Mouse (Mus musculus) hematopoietic stem cell, adult 5-6 weeks (primary cell): ENCODE results near the gene Samd4. TPM values are rescaled to one million over a fixed set of nuclear protein-coding genes. Genes with fewer than 3 reads are reported as not detected.
A peak's percentile ranks its signal among the peaks of the same experiment; 100 is the strongest.

Experiments
- ATAC-seq, 2 experiments: fragments of 125-278 bp in 1 of 2; replicated peaks in 1 of 2; 2 replicates each; pipeline ENCODE4 v1.8.0; 2016 to 2017; ENCODE audit warnings: inconsistent platforms in 2 of 2, mild to moderate bottlenecking in 2 of 2, moderate number of reproducible peaks in 2 of 2, low read depth in 1 of 2, moderate TSS enrichment in 1 of 2; ENCODE audit not compliant: low FRiP score in 2 of 2, poor library complexity in 2 of 2, severe bottlenecking in 2 of 2, insufficient read depth in 1 of 2, low TSS enrichment in 1 of 2
- total RNA-seq: library from RNA; stranded (forward); fragments of 172-1452, 232-1000 nt; gene quantifications from 2 replicates; pipeline ENCODE4 v1.2.3, GENCODE M21; 2017

Gene Samd4
- total RNA-seq, 1 experiment from 2014 or later = 2.3 TPM

DNA sequence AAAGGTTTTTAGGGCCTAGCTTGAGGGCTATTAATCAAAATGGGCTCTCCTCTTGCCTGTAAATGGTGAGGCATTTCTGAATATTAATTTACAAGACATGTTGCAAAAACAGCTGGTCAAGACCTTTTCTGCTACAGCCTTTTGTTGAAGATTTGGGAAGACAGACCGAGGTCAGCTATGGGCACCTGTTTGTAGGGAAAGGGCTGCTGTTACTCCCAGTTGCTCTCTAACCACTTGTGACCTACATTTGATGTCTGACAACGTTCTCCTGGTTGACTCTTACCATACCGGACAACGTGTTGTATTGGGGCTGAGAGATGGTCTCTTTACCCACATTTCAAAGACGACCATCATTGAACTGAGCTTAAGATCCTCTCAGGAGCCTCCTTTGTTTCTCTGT, 15.3 kb downstream of the Samd4 start:
- no peak for ATAC-seq

DNA sequence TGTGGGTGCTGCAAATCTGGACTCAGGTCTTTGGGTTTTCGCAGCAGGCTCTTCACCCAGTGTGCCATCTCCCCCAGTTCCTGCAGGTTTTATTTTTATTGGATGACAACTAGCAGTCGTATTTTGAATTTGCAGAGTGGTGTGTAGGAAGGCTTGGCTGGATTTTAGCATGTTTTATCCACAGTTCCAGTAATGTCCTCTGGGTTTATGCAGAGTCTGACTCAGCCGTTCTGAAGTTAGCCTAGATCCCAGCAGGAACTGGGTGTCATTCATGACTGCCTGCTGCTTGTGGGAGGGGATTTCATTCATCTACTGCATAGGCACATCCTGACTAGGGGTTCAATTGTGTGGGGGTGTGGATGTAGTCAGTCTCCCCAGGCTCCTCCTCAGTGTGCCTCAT, 16.0 kb downstream of the Samd4 start:
- ATAC-seq = no peak

DNA sequence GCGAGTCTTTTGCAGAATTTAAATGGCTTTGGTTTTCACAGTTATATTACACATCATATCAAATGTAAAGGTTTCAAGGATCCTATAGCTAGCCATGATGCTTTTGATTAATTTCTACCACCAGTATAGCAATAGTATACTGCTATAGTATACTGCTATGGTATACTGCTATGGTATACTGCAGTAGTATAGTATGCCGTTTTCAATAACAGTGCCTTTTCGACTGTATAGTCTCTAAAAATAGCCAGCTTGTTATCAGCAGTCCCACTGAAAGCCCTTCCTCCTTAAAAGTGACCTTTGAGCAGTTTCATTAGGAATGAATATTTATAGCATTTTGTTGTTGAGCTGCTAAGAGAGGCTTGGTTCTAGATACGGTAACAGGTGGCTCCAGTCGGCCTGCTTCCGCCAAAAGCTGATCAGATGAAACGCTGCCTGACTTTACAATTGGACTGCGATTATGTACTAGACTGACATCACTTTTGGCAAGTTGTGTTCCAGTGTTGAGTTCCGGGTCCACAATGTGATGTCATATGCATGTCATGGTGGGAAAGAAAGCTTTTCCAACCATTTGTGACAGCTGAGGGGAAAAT, 19.9 kb downstream of the Samd4 start:
- ATAC-seq = no peak

DNA sequence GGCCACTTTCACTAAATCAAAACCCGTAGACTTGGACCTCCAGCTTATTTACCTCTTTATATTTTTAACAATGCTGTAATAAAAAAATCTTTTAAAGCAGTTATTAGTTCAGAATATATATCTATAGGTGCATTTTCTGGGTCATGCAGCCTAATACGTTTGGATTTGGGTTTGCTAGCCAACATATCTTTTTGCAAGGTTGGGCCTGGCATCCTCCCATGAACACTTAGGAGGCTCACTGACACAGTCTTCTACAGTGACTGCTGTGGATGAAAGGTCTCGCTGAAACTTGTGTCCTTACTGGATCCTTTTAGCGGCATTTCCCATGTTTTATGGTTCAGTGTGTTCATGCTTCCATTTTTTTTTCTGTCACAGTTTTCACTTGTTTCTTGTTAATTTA, 21.6 kb downstream of the Samd4 start:
- ATAC-seq = no peak

DNA sequence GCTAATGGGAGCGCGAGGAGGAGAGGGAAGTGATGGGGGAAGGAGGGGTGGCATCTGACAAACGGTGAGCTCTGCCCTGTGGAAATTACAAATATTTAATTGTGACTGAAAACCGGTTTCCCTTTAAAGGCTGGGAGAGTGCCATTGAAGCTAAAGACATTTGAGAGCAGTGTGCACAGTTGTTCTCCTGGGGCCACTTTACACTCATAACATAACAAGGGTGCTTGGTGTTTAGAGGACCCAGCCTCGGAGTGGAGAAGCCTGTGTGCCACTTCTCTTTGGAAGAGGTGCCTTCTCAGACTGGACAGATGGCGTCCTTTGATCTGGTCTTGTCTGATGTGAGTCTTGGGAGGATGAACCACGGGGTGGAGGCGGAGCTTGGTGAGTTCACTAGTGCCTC, 26.2 kb downstream of the Samd4 start:
- ATAC-seq = no peak

DNA sequence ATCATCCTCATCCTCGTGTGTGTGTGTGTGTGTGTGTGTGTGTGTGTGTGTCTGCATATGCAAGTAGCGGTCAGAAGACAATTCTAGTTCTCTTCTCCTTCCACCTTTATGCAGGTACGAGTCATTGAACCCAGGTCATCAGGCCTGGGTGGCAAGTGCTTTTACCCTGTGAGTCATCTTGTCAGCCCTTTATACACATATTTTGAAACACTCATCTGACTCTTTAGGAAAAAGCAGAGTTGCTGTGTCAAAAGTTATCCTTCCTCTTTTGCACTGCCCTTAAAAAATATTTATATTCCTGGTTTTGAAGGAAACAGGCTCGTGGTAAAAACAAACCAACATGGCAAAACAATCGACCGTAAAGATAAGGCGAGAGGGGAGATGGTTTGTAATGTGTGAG, 29.8 kb downstream of the Samd4 start:
- ATAC-seq = 0 out of 4 replicates have a peak, but pooled peaks of 1 of the 2 experiments have one; percentile 10

DNA sequence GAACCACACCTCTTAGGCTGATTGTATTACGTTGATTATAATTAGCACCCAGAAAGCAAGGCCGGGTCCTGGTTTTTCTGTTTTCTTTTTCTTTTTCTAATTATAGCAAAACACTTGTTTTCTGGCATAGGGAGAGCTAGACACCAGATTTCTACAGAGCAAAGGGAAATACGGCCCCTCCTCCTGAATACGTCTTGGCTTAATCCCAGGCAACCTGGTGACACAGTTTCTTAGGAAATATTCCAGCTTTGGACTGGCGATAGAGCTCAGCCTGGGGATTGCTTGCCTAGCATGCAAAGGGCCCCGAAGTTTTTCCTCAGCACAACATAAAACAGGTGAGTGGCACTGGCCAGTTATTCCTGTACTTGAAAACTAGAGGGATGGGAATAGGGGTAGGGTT, 31.7 kb downstream of the Samd4 start:
- no peak for ATAC-seq

DNA sequence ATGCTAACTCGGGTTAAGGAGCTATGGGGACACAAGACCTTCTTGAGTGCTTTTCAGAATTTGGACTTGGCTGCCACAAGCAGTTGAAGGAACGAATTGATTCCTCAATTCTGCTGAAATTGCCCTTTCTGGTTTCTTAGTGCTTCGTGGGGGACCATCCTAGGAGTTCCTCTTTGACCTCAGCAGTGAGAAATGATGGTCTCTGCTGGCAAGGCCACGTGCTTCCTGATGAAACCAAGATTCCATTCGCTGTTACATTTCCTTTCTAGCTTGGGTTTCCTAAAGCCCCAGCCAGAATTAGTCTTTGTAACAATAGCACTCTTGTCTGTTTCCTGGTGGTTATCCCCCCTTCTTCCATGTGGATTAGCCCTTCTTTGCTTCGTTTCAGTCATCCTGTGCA, 32.9 kb downstream of the Samd4 start:
- ATAC-seq = peak in 1 of 2 experiments; percentile 42; a peak in 1 of 4 replicates

DNA sequence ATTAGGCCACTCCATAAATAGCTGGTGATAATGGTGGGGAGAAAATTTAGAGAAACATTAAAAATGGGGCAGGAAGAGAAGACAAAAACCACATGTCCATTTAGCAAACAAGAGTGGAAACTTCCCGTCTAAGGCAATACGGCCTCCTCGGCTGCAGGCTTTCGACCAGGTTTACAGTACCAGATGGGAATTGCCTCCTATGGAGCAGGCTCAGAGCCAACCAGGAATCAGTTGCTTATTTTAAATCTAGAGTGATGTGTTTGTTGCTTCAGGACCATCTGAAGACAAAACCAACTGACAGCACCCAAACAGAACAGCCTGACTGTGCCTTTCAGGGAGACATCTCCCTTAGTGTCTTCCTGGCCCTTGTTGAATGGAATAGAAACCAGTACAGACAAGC, 33.9 kb downstream of the Samd4 start:
- no peak for ATAC-seq

DNA sequence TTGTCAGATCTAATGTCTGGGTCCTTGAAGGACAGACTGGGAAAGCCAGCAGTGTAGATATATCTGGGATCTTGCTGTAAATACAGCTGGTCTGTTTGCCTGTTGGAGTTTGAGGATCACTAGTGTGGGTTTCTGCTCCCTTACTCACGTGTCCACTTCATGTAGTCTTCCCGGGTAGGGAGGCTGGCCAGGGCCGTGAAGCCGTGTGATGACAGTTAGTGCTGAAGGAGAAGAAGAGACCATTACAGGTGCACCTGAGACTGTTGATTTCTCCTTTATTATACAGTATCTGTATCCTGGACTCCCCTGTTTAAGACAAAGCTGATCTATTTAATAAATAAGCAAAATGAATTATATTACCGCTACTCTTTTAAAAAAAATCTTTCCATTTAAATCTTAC, 34.5 kb downstream of the Samd4 start:
- ATAC-seq = no peak

DNA sequence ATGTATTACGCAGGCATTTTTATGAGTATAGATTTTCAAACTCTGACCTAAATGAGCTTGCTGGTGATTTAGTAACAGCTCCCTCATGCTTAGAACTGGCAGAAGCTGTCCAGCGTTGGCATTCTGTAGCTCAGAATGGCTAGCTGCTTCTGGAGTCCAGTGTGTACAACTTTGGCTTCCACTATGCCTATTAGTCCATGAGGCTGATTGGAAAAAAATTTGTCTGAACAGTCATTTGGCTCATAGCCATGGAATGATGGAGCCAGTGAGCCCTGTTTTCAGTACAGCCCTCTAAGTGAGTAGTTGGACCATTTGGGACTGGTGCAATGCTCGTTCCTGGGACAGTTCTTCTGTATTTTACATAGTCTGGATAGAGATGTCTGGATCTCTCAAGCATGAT, 34.9 kb downstream of the Samd4 start:
- no peak for ATAC-seq

DNA sequence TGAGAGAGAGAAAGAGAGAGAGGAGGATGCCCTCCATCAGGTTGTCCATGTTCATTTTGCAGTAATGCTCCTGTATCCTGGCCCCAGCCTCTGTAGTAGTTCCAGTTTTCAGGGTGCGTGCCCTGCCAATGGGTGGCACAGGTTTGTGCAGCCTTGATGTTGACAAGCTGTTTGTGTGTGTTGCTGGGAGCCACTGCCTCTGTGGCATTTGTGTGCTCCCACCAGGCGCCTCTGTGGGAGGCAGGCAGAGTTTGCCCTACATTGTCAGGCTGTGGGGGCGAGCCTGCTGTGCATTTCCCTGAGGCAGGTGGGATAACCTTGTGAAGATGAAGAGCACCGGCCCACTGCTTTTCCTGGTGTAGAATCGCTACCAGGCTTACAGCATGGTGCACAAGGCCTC, 37.8 kb downstream of the Samd4 start:
- ATAC-seq = no peak

DNA sequence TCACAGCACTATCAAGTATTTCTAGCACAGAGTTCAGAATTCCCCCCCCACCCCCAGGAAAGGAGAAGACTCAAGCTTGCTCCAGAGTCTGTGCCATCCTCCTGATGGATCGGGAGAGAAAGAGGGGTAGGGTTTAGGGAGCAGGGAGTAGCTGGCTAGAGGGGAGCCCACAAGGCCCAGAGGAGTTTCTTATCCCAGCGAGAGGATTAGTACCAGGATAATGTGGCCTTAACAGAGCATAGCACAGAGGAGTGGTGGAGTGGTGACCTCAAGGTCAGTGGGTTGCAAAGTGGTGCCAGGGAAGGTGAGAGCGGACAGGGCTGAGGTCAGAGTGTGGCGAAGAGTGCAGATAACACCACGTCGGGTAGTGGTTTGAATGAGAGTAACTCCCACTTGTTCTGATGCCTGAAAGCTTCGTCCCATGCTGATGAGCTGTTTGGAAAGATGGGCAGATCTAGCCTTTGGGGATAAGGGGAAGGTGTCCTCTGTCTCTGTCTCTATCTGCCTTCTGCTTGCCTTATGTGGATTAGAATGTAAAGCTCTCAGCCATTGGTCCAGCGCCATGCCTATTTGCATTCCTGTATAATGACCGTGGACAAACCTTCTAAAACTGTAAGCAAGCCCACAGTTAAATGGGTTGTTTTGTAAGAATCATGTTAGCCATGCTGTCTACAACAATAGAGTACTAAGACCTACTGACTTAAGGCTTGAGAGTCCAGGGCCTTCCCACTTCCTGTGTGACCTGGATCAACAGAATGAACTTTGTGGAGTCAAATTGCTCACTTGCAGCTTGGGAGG, 38.7 kb downstream of the Samd4 start:
- ATAC-seq = no peak

DNA sequence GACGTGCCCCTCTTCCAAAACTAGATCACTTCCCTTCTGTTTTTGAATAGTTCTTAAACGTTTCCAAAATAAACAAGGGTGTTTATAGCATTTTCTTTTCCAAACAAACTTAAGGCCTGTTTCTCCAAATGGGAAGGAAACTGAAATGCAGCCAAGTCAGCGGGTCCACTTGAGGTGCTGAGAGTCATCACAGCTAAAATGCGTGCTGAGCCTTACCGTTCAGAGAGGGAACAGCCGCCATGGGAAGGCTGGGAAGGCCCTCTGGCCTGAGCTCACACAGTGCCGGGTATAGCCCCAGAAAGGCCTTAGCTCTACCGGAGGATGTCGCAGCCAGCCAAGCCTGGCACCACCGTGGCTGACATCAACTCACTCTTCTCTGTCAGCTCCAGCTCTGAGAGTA, 41.3 kb downstream of the Samd4 start:
- no peak for ATAC-seq

DNA sequence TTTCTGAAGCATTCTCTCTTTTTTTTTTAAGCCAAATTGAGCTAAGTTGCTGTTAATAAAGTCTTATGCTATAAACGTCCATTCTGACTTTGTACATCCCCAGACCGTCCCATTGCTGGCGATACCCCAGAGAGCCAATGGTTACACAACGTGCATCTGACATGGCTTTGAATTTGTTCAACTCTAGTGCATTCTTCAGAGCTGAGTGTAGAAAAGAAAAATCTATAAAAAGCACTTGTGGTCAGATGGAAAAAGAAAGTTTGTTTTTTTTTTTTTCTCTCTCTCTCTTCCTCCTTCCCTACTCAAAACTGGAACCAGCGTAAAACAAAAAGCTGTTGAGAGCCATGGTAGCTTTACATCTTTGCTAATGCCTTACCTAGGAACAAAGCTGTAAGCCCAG, 41.8 kb downstream of the Samd4 start:
- 0 out of 4 replicates have a peak, but pooled peaks of 1 of the 2 experiments have one; percentile 17 for ATAC-seq

DNA sequence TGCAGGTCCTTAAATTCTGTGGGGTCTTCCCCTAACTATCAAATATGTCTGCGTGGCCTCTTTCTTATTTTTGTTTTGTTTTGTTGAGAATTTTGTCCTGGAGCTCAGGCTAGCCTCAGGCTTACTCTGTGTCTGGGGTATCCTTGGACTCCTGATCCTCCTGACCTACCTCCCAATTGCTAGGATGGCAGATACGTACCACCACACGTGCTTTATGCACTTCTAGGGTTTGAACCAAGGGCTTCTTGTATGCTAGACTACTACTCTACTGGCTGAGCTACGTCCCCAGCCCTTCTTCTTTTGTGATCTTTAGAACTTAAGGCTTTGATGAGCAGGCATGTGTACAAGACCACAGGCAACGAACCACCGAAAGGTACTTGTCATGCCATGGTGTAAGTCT, 45.9 kb downstream of the Samd4 start:
- ATAC-seq = no peak

DNA sequence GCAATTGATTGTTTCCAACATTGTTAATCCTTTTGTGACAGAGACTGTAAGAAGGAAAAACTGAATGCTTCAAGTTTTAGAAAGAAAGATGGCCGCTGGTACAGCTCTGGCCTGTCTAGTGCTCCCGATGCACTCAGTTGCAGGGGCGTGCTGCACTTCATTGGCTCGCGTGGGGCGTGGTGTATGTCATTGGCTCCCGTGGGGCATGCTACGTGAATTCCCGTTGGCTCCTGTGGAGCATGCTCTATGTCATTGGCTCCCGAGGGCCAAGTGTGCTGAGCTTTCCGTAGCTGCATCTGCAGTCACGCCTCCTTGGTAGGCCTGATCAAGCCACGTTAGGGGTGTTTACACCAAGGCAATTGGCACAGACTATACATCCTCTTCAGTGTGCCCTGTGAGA, 49.5 kb downstream of the Samd4 start:
- ATAC-seq = no peak

DNA sequence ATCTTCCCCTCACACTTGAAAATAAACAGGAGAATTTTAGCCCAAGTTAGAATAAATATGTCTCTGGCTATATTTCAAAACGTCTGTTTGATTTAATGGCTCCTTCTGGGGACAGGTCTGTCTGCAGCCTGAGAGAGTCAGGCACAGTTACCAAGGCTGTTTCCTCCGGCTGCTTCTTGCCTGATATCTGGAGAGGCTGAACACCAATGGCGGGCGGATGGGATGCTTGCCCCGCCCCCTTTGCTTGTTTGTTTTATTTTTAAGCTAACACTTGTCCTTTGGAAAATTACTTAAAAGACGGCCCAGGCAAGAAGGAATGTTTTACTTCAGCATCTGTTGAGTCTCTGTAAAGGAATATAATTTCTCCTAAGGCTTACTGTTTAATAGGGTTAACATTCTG, 50.1 kb downstream of the Samd4 start:
- peak; percentile 22 to 45; a peak in 1 of 4 replicates for ATAC-seq

DNA sequence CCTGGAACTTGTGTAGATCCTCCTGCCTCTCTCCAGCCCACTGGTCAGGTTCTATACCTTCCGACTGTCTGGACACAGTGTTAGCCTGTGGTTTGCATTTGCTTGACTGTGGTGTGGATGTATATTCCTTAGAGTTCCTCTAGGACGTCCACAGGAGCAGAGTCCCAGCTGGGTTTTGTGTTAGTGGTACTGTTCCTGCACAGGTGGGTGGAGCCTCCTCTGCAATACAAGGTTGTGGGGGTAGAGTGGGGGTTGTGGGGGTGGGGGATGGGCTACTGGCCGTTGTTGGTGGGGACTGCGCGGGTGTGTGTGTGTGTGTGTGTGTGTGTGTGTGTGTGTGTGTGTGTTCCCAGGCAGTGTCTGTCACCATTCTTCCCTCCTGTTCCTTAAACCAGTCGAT, 58.4 kb downstream of the Samd4 start:
- no peak for ATAC-seq
